Mouse (Mus musculus) megakaryocyte, adult 5-6 weeks (primary cell): ENCODE data around the gene Gm21294. TPM values are rescaled to one million over a fixed set of nuclear protein-coding genes. Genes with fewer than 3 reads are reported as not detected.
"Not testable (repeated sequence)": the region's sequence is repeated elsewhere in the genome, so short reads cannot be mapped to it uniquely, and the experiment has no call there.

Source experiments
- ATAC-seq: 2 replicates; pipeline ENCODE4 v1.8.0; 2016; ENCODE audit warnings: mild to moderate bottlenecking, inconsistent platforms; ENCODE audit not compliant: poor library complexity, severe bottlenecking
- total RNA-seq, 2 experiments: library from RNA; stranded (forward) in 1 of 2; stranded (reverse) in 1 of 2; fragments of 153-499, 151-499 nt in 1 of 2; fragments of 221-1000, 200-1000 nt in 1 of 2; gene quantifications; 2 replicates each; pipeline versions ENCODE4 v1.2.3 to v1.2.4; 2015 to 2017

Gene Gm21294
- not detected in 2 replicates for total RNA-seq (2015)
- total RNA-seq (2017): not detected in 2 replicates

GRCm38 (mm10) chrY:89052506-89052905, at the start of gene Gm21294:
TSS of gene Gm21294 (plus strand) at chrY:89052806.
- not testable (repeated sequence) for ATAC-seq

- ATAC-seq: not testable (repeated sequence)
These were observed 73.6 kb downstream of the Gm21294 start for GRCm38 (mm10) chrY:89126246-89126645.
